Mouse (Mus musculus) MEL (cell line): ENCODE measurements at regions not wholly inside any gene's neighbourhood (a gene's known extent, or its start where the extent isn't known, plus 50 kb on each side); places are given as distances from the start of the nearest gene placed in this dataset.
"Not testable (repeated sequence)": the region's sequence is repeated elsewhere in the genome, so short reads cannot be mapped to it uniquely, and the experiment has no call there.

ENCODE experiments used
- DNase-seq: peaks from one replicate; pipeline ENCODE4 v3.0.0; 2011; ENCODE audit warnings: low read depth, low spot score
- H3K27ac ChIP-seq: 2 replicates; pipeline ENCODE4 v1.5.1; 2012; ENCODE audit warnings: low read depth, mild to moderate bottlenecking, control low read depth, low read length, moderate library complexity; ENCODE audit not compliant: control insufficient read depth
- H3K27me3 ChIP-seq, 2 experiments: fragments of 150-350 bp in 1 of 2; sonication (generic) in 1 of 2; 2 replicates each; pipeline ENCODE4 v1.6.1; 2012; ENCODE audit warnings: low read length in 2 of 2, mild to moderate bottlenecking in 2 of 2, improper control_type of control experiment in 1 of 2, moderate library complexity in 1 of 2; ENCODE audit not compliant: insufficient read depth in 2 of 2, control insufficient read depth in 1 of 2
- H3K36me3 ChIP-seq, 2 experiments: 2 replicates each; pipeline ENCODE4 v1.6.1; 2012 to 2014; ENCODE audit warnings: low read length in 2 of 2, improper control_type of control experiment in 1 of 2, inconsistent platforms in 1 of 2, mild to moderate bottlenecking in 1 of 2; ENCODE audit not compliant: insufficient read depth in 2 of 2, control insufficient read depth in 1 of 2
- H3K4me1 ChIP-seq, 2 experiments: fragments of 150-350 bp in 1 of 2; sonication (generic) in 1 of 2; 2 replicates each; pipeline ENCODE4 v1.6.1; 2012; ENCODE audit warnings: low read length in 2 of 2, improper control_type of control experiment in 1 of 2, mild to moderate bottlenecking in 1 of 2; ENCODE audit not compliant: insufficient read depth in 2 of 2, control insufficient read depth in 1 of 2
- H3K4me3 ChIP-seq, 2 experiments: fragments of 150-350 bp in 1 of 2; sonication (generic) in 1 of 2; 2 replicates each; pipeline ENCODE4 v1.5.1; 2012; ENCODE audit warnings: low read depth in 2 of 2, low read length in 2 of 2, mild to moderate bottlenecking in 2 of 2, moderate library complexity in 2 of 2, control low read depth in 1 of 2, improper control_type of control experiment in 1 of 2; ENCODE audit not compliant: control insufficient read depth in 1 of 2, insufficient read depth in 1 of 2
- H3K79me2 ChIP-seq: 2 replicates; pipeline ENCODE4 v1.6.1; 2012; ENCODE audit warnings: mild to moderate bottlenecking, low read length, moderate library complexity; ENCODE audit not compliant: control insufficient read depth, poor library complexity, insufficient read depth
- H3K9ac ChIP-seq: 2 replicates; pipeline ENCODE4 v1.6.1; 2012; ENCODE audit warnings: low read depth, mild to moderate bottlenecking, control low read depth, low read length, moderate library complexity; ENCODE audit not compliant: control insufficient read depth, poor library complexity, severe bottlenecking
- H3K9me3 ChIP-seq: fragments of 150-350 bp; sonication (generic); replicated peaks from 2 replicates; pipeline ENCODE4 v1.6.1; 2012; ENCODE audit warnings: mild to moderate bottlenecking, low read length, improper control_type of control experiment, moderate library complexity; ENCODE audit not compliant: insufficient read depth
- BHLHE40 ChIP-seq: IDR thresholded peaks from 2 replicates; pipeline ENCODE4 v1.6.1; 2012; ENCODE audit warnings: low read depth, mild to moderate bottlenecking, inconsistent platforms, low read length, improper control_type of control experiment, borderline replicate concordance
- CHD1 ChIP-seq: IDR thresholded peaks from 2 replicates; pipeline ENCODE4 v1.6.1; 2012; ENCODE audit warnings: low read depth, mild to moderate bottlenecking, inconsistent platforms, low read length, improper control_type of control experiment
- CTCF ChIP-seq, 3 experiments: IDR thresholded peaks in 2 of 3; conservative IDR thresholded peaks in 1 of 3; 2 replicates each; pipeline ENCODE4 v1.5.1; 2011 to 2012; ENCODE audit warnings: low read length in 3 of 3, low read depth in 2 of 3, mild to moderate bottlenecking in 2 of 3, improper control_type of control experiment in 1 of 3, inconsistent platforms in 1 of 3, mixed read lengths in 1 of 3, moderate library complexity in 1 of 3; ENCODE audit not compliant: control insufficient read depth in 1 of 3, insufficient read depth in 1 of 3, poor library complexity in 1 of 3, severe bottlenecking in 1 of 3
- E2F4 ChIP-seq: IDR thresholded peaks from 2 replicates; pipeline ENCODE4 v1.6.1; 2011; ENCODE audit warnings: low read depth, low read length, improper control_type of control experiment, borderline replicate concordance
- ETS1 ChIP-seq: IDR thresholded peaks from 2 replicates; pipeline ENCODE4 v1.6.1; 2012; ENCODE audit warnings: low read depth, mild to moderate bottlenecking, inconsistent platforms, low read length, improper control_type of control experiment, moderate library complexity
- HCFC1 ChIP-seq: IDR thresholded peaks from 2 replicates; pipeline ENCODE4 v1.6.1; 2012; ENCODE audit warnings: low read depth, mild to moderate bottlenecking, inconsistent platforms, low read length, improper control_type of control experiment, moderate library complexity
- JUND ChIP-seq: IDR thresholded peaks from 2 replicates; pipeline ENCODE4 v1.6.1; 2011; ENCODE audit warnings: low read depth, mild to moderate bottlenecking, improper control_type of control experiment, low read length
- MXI1 ChIP-seq: IDR thresholded peaks from 2 replicates; pipeline ENCODE4 v1.6.1; 2011; ENCODE audit warnings: mild to moderate bottlenecking, low read depth, low read length, improper control_type of control experiment
- MYC ChIP-seq: IDR thresholded peaks from 2 replicates; pipeline ENCODE4 v1.6.1; 2011; ENCODE audit warnings: low read depth, mild to moderate bottlenecking, low read length, improper control_type of control experiment, moderate library complexity
- POLR2AphosphoS2 ChIP-seq: IDR thresholded peaks from 2 replicates; pipeline ENCODE4 v1.6.1; 2011; ENCODE audit warnings: low read length, improper control_type of control experiment
- RAD21 ChIP-seq: IDR thresholded peaks from 2 replicates; pipeline ENCODE4 v1.6.1; 2011; ENCODE audit warnings: mild to moderate bottlenecking, low read depth, low read length, improper control_type of control experiment
- SMC3 ChIP-seq: IDR thresholded peaks from 2 replicates; pipeline ENCODE4 v1.6.1; 2011; ENCODE audit warnings: low read depth, low read length, improper control_type of control experiment
- TAL1 ChIP-seq: IDR thresholded peaks from 2 replicates; pipeline ENCODE4 v1.6.1; 2012; ENCODE audit warnings: mild to moderate bottlenecking, inconsistent platforms, low read length, moderate library complexity, mixed read lengths
- TCF12 ChIP-seq: IDR thresholded peaks from 2 replicates; pipeline ENCODE4 v1.6.1; 2014; ENCODE audit warnings: low read depth, mild to moderate bottlenecking, inconsistent platforms, low read length, improper control_type of control experiment, moderate library complexity
- UBTF ChIP-seq: IDR thresholded peaks from 2 replicates; pipeline ENCODE4 v1.6.1; 2012; ENCODE audit warnings: low read depth, mild to moderate bottlenecking, inconsistent platforms, low read length, improper control_type of control experiment, moderate library complexity, borderline replicate concordance; ENCODE audit not compliant: insufficient read depth
- ZC3H11A ChIP-seq: IDR thresholded peaks from 2 replicates; pipeline ENCODE4 v1.6.1; 2012; ENCODE audit warnings: low read depth, mild to moderate bottlenecking, inconsistent platforms, low read length, improper control_type of control experiment
- ZKSCAN1 ChIP-seq: IDR thresholded peaks from 2 replicates; pipeline ENCODE4 v1.6.1; 2012; ENCODE audit warnings: low read depth, mild to moderate bottlenecking, inconsistent platforms, low read length, improper control_type of control experiment, moderate library complexity
- ZMIZ1 ChIP-seq: IDR thresholded peaks from 2 replicates; pipeline ENCODE4 v1.6.1; 2012; ENCODE audit warnings: low read depth, mild to moderate bottlenecking, inconsistent platforms, low read length, improper control_type of control experiment, moderate library complexity

DNA sequence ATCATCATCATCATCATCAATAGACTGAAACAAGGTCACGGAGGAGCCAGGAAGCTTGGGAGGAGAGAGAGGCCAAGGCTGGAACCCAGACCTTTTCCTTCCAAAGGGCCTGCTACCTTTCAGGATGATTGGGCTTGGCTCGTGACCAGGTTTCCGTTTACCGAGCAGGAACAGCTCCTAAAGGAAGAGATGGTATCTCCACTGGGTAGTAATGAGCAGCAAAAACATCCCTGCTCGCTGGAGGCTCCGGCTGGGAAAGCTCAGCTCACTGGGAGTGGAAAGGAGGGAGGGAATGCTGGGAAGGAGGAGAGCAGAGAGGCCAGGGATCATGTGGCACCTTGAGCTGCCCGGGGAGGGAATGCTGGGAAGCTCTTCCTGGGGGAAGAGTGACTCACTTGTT lies 82.8 kb upstream of the Fam174b start:
- Histone ChIP-seq H3K27ac (no peak overlapping the region), H3K9me3 (no peaks in the 10 kb centered on the region), H3K4me3 (no peak overlapping the region), H3K9ac (no peak overlapping the region), H3K79me2 (no peaks in the 10 kb centered on the region), H3K36me3 (no peaks in the 10 kb centered on the region), H3K27me3 (peaks cover 0 to 2% of the 10 kb centered on the region in 2 experiments; a peak in 2 of 4 replicates), H3K4me1 (no peaks in the 10 kb centered on the region)
- TF ChIP-seq JUND (no peak), MYC (no peak), RAD21 (no peak), ETS1 (no peak), TAL1 (no peak), MXI1 (no peak), ZMIZ1 (no peak), TCF12 (no peak), BHLHE40 (no peak), UBTF (no peak), ZC3H11A (no peak), POLR2AphosphoS2 (no peak), E2F4 (no peak), CHD1 (no peak)
- DNase-seq = no peak

DNA sequence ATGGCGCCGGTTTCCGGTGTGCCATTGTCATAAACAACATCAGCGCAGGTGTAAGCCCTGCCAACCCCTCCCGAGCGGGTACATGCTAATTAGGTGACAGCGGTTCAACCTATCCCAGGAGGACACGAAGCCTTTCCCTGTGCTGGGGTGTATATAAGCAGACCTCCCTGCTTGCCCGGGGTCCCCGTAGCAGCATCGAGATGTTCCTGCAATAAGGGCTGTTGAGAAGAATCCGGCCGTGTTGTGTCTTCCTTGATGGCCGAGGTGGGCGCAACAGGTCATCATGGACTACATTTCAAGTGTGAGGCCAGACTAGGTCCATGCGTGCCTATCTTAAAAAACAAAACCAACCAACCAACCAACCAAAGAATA lies 83.7 kb upstream of the Fam174b start:
- not testable (repeated sequence) for H3K4me3 ChIP-seq, H3K27ac ChIP-seq, H3K9me3 ChIP-seq, H3K79me2 ChIP-seq, H3K4me1 ChIP-seq, DNase-seq, H3K9ac ChIP-seq, H3K27me3 ChIP-seq, H3K36me3 ChIP-seq

DNA sequence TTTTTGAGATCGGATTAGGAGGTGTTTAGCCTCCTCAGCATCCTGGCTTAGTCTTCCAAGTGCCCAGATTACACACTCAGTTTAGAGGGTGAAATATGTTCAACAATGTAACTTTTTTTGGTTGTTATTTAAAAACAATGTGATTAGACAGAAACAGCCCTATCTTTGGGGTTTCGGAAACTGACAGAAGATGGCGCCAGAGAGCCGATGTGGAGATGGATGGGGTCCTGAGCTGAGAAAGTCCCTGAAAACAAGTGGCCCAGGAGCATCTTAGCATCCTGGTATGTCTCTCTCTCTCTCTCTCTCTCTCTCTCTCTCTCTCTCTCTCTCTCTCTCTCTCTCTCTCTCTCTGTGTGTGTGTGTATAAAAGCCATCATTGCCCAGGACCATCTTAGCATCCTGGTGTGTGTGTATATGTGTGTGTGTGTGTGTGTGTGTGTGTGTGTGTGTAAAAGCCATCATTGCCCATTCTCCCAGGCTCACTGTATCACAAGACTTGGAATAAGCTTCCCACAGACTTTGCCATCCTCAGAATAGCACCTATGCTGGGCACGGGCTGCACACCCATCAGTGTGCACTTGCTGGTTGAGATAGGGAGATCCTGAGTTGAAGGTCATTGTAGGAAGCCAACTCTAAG lies 84.2 kb upstream of the Fam174b start:
- TF ChIP-seq CTCF (IDR thresholded peaks at IDR 0.05 in 2 of 3, conservative IDR thresholded peaks at IDR 0.05 in 1 of 3; ENCODE audit: control insufficient read depth in 1 of 3, insufficient read depth in 1 of 3, low read depth in 2 of 3, low read length in 3 of 3, poor library complexity in 1 of 3, severe bottlenecking in 1 of 3) = peak; percentile 80 to 91 (median 88)
- no peak for TF ChIP-seq ZKSCAN1
- TF ChIP-seq HCFC1 = no peak
- TF ChIP-seq ZC3H11A = peak; percentile 85
- peak; percentile 91 for TF ChIP-seq SMC3
- TF ChIP-seq RAD21 = peak; percentile 94
- H3K79me2 ChIP-seq = no peaks in the 10 kb centered on the region

More for the DNA sequence above, 84.2 kb upstream of the Fam174b start:
- peak; percentile 66 for DNase-seq
- Histone ChIP-seq H3K36me3 (no peaks in the 10 kb centered on the region), H3K4me1 (no peaks in the 10 kb centered on the region), H3K27ac (no peak overlapping the region), H3K9ac (no peak overlapping the region), H3K9me3 (no peaks in the 10 kb centered on the region), H3K27me3 (no peaks in the 10 kb centered on the region; a peak in 1 of 4 replicates), H3K4me3 (no peak overlapping the region)
